Mouse (Mus musculus): ENCODE results near the gene Mta3.

Gene Mta3

GRCm38 (mm10) chr17:83706116-83706593 is at the start of gene Mta3:
Gene Mta3 (plus strand): TSS chr17:83706163.
- peak; percentile 63 for DNase-seq

GRCm38 (mm10) chr17:83657375-83657774 is 48.6 kb upstream of the Mta3 start:
- no peak for DNase-seq

DNA sequence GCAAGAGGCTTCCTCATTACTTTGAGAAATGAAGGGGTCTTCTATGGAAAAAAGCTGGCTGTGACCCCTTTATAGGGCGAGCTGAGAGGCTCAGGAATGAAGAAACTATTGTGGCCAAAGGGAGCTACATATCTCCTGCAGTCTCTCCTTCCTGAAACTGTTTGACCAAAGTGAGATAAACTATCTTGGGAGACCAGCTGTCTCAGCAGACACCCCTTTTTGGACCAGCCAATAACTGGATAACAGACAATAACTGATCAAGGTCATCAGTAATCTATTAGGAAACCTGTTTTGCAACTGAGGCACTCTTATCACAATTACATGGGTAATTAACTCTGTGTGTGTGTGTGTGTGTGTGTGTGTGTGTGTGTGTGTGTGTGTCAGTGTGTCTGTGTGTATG is 47.0 kb upstream of the Mta3 start:
- DNase-seq = no peak

DNA sequence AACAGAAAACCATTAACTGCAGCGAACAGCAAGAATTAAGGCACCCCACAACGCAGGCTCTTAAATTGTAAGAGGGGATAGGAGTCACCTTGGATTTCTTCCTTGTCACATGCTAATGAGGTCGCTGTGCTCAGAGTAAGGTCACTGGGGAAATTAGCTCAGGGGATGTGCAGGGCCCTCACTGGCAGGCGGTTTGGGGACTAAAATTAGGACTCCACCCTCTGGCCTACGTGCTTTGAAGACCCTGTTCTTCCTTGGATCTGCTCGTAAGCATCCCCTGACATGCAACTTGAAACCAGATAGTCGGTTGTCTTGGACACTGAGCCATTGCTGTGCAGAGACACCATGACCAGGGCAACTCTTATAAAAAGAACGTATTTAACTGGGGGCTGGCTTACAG is 41.2 kb upstream of the Mta3 start:
- DNase-seq = no peak

- DNase-seq = no peak
Measured at GRCm38 (mm10) chr17:83666597-83667287, 39.2 kb upstream of the Mta3 start.

- no peak for DNase-seq
Measured at GRCm38 (mm10) chr17:83667934-83668690, 37.9 kb upstream of the Mta3 start.

DNA sequence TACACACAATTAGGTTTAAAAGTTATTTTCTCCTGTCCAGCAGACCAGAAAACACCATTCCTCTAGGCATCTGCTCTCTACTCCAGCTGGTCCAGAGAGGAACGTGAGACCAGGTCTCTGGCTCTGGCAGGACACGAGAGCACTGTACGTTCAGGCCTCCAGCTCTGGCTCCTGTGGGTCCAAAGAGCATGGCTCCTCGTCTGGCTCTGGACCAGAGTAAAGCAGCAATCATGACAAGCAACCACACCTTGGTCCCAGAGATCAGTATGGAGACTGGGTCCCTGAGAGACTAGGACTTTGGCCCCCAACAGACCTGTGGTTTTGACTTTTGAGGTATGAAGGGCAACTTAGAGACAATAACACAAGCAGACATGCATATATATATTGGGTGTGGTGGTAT is 33.3 kb upstream of the Mta3 start:
- DNase-seq = no peak

GRCm38 (mm10) chr17:83677370-83677769 is 28.6 kb upstream of the Mta3 start:
- no peak for DNase-seq

- no peak for DNase-seq
Measured at GRCm38 (mm10) chr17:83681977-83682376, 24.0 kb upstream of the Mta3 start.

- no peak for DNase-seq
Measured at GRCm38 (mm10) chr17:83684475-83684874, 21.5 kb upstream of the Mta3 start.

DNA sequence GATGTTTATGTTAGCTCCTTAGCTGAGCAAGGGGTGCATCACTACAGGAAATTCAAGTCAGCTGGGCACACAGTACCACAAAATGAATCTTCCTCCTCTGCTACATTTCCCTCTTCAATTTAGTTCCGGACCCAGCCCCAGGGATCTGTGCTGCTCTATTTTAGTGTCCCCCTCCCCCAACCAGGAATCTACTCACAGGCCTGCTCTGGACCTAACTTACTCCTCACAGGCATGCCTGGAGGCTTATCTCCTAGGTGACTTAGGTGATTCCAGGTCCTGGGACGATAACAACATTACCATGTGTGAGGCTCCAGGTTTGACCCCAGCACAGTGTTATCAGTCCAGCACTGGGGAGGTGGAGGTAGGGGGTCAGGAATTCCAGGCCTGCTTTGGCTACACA is 15.5 kb upstream of the Mta3 start:
- DNase-seq = no peak

GRCm38 (mm10) chr17:83691379-83691778 is 14.6 kb upstream of the Mta3 start:
- no peak for DNase-seq

DNA sequence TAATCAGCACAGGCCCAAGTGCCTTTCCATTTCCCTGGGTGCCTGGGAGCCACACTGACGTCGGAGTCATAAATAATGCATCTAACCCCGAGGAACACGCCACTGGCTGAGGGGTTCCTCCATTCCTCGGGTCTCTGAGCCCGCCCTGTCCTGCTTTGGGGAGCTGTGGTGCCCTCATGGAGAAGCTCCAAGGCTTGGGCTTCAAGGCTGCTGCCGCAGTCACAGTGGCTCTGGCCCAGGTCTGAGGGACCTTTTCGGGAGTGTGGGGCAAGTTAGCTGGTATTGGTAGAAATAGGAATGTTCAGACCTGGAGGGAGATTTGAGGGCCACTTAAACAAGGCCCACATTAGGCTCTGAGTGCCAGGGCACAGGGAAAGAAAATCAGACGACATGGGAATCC is 12.0 kb upstream of the Mta3 start:
- no peak for DNase-seq

DNA sequence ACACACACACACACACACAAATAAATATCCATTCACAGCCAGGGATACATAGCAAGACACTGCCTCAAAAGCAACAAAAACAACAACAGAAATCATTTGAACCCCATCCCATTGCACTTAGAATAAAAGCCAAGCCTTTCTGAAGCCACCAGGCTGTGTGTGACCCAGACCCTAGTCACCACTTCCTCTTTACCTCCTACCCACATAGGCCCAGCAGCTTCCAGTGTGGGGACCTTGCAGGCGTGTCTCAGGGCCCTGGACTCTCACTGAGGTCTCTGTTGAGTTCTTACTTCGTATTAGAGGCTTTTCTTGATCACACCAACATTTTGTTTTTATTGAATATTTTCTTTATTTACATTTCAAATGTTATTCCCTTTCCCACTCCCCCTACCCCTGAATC is 10.2 kb upstream of the Mta3 start:
- DNase-seq = no peak

- DNase-seq = no peak
Measured at GRCm38 (mm10) chr17:83699062-83699724, 6.8 kb upstream of the Mta3 start.

GRCm38 (mm10) chr17:83700125-83700524 is 5.8 kb upstream of the Mta3 start:
- no peak for DNase-seq

DNA sequence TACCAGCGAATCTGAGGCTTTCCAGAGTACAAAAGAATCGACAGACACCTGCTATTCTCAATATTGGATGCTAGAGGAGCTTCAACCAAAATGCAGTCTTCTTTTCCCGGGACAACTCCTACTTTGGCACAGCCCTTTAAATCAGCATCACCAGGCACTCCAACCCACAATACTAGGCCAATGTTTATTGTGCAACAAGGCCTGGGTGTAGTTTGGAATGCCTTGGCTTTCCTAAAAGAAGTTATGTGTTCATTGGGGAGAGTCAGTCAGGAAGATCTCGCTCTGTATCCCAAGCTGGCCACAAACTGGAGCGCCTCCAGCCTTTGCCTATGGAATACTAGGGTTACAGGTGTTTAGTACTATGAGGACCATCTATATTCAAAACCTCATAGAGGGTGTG is 1.5 kb upstream of the Mta3 start:
- no peak for DNase-seq

DNA sequence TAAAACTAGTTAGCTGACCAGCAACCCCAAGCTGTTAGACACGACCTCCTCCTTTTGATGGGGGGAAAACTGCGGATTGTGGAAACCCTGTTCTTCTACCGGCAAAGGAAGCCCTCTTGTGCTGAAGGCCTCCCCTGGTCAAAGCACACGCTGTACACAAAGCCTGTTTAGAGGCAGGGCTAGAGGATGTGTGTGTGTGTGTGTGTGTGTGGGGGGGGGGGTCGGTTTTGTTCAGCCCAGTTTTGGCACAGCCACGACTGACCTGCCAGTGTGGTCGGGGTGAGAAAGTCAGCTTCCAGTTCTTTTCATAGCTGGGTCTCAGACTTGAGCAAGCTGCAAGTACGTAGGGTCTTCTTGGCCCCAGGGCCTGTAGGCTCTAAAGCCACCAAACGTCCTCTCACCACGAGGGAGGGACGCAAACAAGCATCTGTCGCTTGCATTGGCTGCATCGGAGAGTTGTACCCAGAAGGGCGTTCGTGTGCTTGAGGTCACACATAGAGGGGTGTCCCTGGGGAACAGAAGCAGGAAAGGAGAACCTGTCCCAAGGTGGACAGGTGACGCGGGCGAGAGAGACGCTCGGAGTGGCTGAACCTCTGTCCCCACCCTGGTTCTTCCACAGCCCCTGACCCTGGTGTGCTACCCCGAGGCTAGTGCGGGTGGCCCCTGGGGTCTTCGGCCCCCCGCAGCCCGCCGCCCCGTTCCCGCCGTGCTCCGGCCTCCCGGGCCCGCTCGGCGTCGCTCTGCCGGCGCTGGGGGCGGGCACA is 429 bp upstream of the Mta3 start:
- peak; percentile 19 for DNase-seq

GRCm38 (mm10) chr17:83706594-83707126 is 697 bp downstream of the Mta3 start:
- peak; percentile 23 for DNase-seq

GRCm38 (mm10) chr17:83707372-83707771 is 1.4 kb downstream of the Mta3 start:
- DNase-seq = no peak

DNA sequence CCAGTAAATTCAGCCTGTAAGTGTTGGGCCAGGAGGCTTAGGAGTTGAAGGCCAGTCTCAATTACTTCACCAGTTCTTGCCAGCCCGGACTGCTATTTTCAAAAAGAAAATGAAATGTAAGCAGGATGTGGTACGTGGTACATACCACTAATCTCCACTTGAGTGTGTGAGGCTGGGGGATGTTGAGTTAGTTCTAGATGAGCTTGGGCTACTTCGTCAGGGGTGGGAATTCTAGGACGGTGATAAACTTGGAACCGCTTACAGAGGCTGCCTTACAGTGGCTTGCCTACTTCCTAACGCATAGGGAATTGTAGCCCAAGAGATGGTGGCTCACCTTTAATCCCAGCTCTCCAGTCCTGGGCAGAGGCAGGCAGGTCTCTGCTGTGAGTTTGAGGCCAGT is 1.9 kb downstream of the Mta3 start:
- no peak for DNase-seq

DNA sequence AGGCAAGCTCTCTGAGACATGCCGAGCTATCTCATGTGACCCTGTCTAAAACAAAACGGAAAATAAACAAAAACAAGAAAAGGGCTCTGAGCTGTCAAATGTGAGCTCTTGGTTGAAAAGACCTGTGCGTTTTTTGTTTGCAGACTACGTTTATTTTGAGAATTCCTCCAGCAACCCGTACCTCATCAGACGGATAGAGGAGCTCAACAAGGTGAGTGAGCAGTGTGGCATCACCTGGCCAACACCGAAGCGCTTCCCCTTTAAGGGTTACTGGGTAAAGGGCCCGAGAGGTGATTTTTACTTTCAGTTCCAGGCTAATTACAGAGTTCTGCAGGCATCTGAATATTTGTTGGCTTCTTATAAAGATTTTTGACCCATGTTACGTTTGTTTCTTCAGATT is 2.3 kb downstream of the Mta3 start:
- no peak for DNase-seq

DNA sequence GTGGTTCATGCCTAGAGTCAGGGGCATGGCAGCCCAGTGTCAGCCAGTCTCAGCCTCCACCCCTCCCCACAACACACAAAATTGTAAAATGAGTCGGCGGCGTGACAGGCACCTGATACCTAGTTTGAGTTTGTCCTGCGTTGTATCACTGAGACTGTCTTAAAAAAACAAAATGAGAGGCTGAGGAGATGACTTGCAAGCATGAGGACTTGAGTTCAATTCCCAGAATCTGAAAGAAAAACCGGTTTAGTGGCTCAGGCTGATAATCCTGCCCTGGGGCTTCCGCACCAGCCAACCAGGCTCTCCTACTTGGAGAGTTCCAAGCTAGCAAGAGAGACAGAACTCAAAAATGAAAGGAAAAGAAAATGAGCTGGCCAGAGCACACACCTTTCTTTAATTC is 2.9 kb downstream of the Mta3 start:
- DNase-seq = no peak

Data from right cerebral cortex, adult 18-20 months (tissue).